Mouse (Mus musculus) small intestine, adult 2 months (tissue): ENCODE results near the gene Gm20683. TPM values are rescaled to one million over a fixed set of nuclear protein-coding genes. Genes with fewer than 3 reads are reported as not detected.

Source experiments
- H3K27ac ChIP-seq: fragments of 200-500 bp; 2 replicates; pipeline ENCODE4 v1.5.1; 2012; ENCODE audit warnings: low read depth, low read length, control low read depth, inconsistent platforms; ENCODE audit not compliant: insufficient read depth
- H3K27me3 ChIP-seq: fragments of 200-500 bp; 2 replicates; pipeline ENCODE4 v1.6.1; 2012; ENCODE audit warnings: mild to moderate bottlenecking, moderate library complexity, low read length, inconsistent platforms; ENCODE audit not compliant: control insufficient read depth, insufficient read depth
- H3K36me3 ChIP-seq: fragments of 200-500 bp; 2 replicates; pipeline ENCODE4 v1.6.1; 2012; ENCODE audit warnings: mild to moderate bottlenecking, low read length, control low read depth, inconsistent platforms; ENCODE audit not compliant: control insufficient read depth, insufficient read depth
- H3K4me1 ChIP-seq: fragments of 200-500 bp; 2 replicates; pipeline ENCODE4 v1.6.1; 2012; ENCODE audit warnings: low read length, inconsistent platforms, mixed read lengths; ENCODE audit not compliant: control insufficient read depth, insufficient read depth, insufficient read length
- H3K4me3 ChIP-seq: fragments of 200-500 bp; 2 replicates; pipeline ENCODE4 v1.5.1; 2012; ENCODE audit warnings: low read depth, mild to moderate bottlenecking, control low read depth, inconsistent platforms, low read length, moderate library complexity
- CTCF ChIP-seq: fragments of 200-500 bp; IDR thresholded peaks from 2 replicates; pipeline ENCODE4 v1.5.1; 2012; ENCODE audit warnings: low read depth, mild to moderate bottlenecking, control low read depth, inconsistent platforms, low read length, moderate library complexity, mixed read lengths; ENCODE audit not compliant: insufficient replicate concordance, insufficient read length; ENCODE audit errors: extremely low read depth
- POLR2A ChIP-seq: fragments of 200-500 bp; IDR thresholded peaks from 2 replicates; pipeline ENCODE4 v1.6.1; 2012; ENCODE audit warnings: low read depth, mild to moderate bottlenecking, control low read depth, inconsistent platforms, low read length, moderate library complexity
- WGBS: fragments of 180-500 bp; shearing (Covaris S2); methylation state at CpG from one replicate; pipeline ENCODE4 v1.1.7; 2018; 5-methylcytosine and 5-hydroxymethylcytosine counted together
- polyA plus RNA-seq: library from polyadenylated mRNA; depleted of rRNA; stranded (reverse); fragments of >200 nt; gene quantifications from 2 replicates; pipeline ENCODE4 v1.2.3, GENCODE M21; 2012

Gene Gm20683
- polyA plus RNA-seq, 1 experiment, result 55.5 TPM

DNA sequence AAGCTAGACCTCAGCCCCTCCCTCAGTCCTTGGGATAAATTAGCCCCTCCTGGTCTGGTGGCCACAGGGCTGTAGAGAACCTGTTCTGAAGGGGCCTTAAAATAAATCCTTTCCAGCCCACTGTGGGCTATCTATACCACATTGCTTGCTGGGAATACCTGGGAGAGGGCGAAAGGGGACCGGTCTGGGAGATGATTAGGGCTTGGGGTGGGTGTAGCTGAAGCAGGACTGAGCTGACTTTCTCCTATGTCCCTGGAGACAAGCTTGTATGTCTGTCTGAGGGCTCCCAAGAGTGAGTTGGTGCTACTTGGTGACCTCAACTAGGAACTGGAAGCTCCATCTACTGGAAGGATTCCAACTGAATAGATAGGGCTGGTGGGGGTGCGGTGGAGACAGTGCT lies 35.5 kb upstream of the Gm20683 start:
- H3K4me1 ChIP-seq, result peaks cover 10% of the 10 kb centered on the region
- H3K36me3 ChIP-seq, result peaks cover 8% of the 10 kb centered on the region; the same call in 1 of the 2 replicates
- no peaks in the 10 kb centered on the region for H3K27me3 ChIP-seq
- no peak overlapping the region for H3K4me3 ChIP-seq
- no peak for TF ChIP-seq POLR2A
- no peak for TF ChIP-seq CTCF
- WGBS, result 80% methylated on average over 3 of the region's 3 CpGs
- no peak overlapping the region for H3K27ac ChIP-seq

DNA sequence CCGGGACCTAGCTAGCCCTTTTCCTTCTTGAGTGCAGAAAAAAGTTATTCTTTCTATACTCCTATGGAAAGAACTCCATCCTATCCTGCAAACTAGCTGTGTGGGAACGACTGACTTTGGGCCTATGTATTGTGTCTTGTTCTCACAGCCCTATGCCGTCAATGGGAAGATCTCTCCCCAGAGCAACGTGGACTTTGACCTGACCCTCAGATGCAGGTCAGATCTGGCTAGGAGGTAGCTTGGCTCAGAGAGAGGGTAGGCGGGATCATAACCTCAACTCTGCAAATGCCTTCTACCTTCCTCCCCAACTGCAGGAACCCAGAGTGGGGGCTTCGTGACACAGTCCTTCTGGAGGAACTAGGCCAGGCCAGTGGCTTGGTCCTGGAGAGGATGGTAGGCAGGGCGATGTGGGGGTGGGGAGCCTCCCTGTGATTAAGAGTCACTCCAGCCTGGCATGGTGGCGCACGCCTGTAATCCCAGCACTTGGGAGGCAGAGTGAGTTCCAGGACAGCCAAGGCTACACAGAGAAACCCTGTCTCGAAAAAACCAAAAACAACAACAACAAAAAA lies 34.9 kb upstream of the Gm20683 start:
- H3K4me1 ChIP-seq, result peaks cover 10% of the 10 kb centered on the region
- H3K27ac ChIP-seq, result 0 out of 2 replicates have a peak overlapping the region, but pooled peaks have one; percentile 65
- TF ChIP-seq CTCF, result no peak
- TF ChIP-seq POLR2A, result no peak
- no peaks in the 10 kb centered on the region for H3K27me3 ChIP-seq
- peaks cover 8% of the 10 kb centered on the region; the same call in 1 of the 2 replicates for H3K36me3 ChIP-seq
- H3K4me3 ChIP-seq, result peak overlapping the region; percentile 78
- WGBS, result 39% methylated on average over 10 of the region's 10 CpGs

DNA sequence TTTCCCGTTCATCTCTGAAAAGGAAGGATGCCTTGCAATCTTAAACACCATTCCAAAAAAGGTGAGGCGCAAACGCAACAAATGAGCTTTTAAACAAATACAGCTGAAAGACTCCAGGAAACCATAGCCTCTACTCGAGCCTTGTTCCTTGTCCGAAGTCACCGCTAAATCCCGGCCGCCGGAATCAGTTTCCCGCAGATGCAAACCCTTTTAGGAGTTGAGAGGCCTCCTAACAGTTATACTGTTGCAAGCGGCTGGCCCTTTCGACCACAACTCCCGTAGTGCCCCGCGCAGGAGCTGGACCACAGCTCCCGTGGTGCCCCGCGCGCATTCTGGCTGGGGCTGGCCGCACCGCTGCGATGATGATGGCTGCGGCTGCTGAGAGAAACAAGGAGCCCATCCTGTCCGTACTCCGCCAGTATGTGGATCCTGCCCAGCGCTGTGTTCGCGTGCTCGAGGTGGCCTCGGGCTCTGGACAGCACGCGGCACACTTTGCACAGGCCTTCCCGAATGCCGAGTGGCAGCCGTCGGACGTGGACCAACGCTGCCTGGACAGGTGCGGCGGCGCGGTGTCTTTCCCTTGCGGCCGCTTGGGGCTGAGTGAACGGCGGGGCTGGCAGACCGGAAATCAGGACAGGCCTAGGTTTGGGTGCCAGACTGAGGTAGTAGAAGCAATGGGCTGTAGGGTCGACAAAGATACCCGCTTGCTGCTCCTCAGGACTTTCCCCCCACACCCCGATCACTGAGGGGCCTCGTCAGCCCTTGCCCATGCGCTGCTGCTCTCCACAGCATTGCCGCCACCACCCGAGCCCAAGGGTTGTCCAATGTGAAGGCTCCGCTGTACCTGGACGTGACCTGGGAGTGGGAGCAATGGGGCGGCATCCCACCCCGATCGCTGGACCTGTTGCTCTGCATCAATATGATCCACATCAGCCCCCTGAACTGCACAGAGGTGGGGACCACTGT lies 33.9 kb upstream of the Gm20683 start:
- no peaks in the 10 kb centered on the region for H3K27me3 ChIP-seq
- H3K4me1 ChIP-seq, result peaks cover 10% of the 10 kb centered on the region
- peak overlapping the region; percentile 71 for H3K27ac ChIP-seq
- WGBS, result under 1% methylated on average over 59 of the region's 59 CpGs
- peaks cover 8% of the 10 kb centered on the region; the same call in 1 of the 2 replicates for H3K36me3 ChIP-seq
- H3K4me3 ChIP-seq, result peak overlapping the region; percentile 78
- TF ChIP-seq POLR2A (peak; percentile 82; the same call in 1 of the 2 replicates), CTCF (no peak)

DNA sequence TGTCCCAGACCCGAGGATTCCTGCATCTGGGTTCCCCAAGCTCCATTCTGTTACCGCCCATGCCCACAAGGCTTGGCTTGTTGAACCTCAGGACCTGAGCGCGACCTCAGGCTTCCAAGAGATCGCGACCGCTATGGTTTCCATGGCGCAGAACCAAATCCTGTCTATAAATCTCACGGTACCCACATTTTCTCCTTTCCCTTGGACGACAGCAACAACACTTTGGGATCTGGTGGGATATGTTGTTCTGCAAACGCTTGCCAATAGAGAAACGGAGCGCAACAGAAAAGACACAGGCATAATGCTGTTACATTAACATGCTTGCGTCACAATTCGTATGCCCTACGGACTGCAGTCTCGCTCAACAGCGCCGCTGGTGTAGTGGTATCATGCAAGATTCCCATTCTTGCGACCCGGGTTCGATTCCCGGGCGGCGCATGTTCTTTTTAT lies 33.2 kb upstream of the Gm20683 start, which contains the start of gene Mettl26:
Gene Mettl26 (plus strand): TSS at position 354 of the 450 bp plus-strand sequence.
- under 1% methylated on average over 25 of the region's 25 CpGs for WGBS
- TF ChIP-seq POLR2A (no peak), CTCF (no peak)
- peak within 1 kb of the TSS; percentile 78 for H3K4me3 ChIP-seq

DNA sequence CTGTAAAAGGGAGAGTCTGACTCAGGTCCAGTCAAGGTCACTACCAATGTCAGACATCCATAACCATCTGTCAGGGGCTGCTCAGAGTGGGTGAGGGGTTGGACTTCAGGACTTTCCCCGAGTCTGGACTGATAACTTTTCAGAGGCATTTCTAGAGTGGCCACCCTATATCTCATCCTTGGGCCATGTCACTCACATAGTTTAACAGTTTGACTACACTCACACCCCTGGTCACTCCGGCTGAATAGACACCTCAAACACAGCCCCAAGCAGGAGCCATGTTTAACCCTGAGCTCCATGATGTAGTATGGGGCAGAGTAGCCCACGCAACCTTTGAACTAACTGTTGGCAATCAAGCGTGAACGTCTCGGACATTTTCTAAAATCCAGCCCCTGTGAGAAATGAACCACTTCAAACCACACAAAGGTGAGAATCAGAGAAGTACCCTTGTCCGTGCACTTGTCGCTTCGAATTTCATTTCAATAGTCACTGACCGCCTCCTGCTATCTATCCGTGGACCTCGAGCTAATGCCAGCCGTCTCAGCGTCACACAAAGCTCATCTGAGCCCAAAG lies 32.7 kb upstream of the Gm20683 start:
- no peak for TF ChIP-seq CTCF
- TF ChIP-seq POLR2A, result no peak
- no peaks in the 10 kb centered on the region for H3K27me3 ChIP-seq
- peaks cover 10% of the 10 kb centered on the region for H3K4me1 ChIP-seq
- H3K27ac ChIP-seq, result no peak overlapping the region; the same call in 1 of the 2 replicates
- peak overlapping the region; percentile 78 for H3K4me3 ChIP-seq
- 9% methylated on average over 14 of the region's 14 CpGs for WGBS
- peaks cover 7% of the 10 kb centered on the region; the same call in 1 of the 2 replicates for H3K36me3 ChIP-seq

More for the DNA sequence above, 33.2 kb upstream of the Gm20683 start, which contains the start of gene Mettl26:
- Histone ChIP-seq H3K36me3 (peaks cover 8% of the 10 kb centered on the region; the same call in 1 of the 2 replicates), H3K4me1 (peaks cover 10% of the 10 kb centered on the region), H3K27ac (peak within 1 kb of the TSS; percentile 71), H3K27me3 (no peaks in the 10 kb centered on the region)

DNA sequence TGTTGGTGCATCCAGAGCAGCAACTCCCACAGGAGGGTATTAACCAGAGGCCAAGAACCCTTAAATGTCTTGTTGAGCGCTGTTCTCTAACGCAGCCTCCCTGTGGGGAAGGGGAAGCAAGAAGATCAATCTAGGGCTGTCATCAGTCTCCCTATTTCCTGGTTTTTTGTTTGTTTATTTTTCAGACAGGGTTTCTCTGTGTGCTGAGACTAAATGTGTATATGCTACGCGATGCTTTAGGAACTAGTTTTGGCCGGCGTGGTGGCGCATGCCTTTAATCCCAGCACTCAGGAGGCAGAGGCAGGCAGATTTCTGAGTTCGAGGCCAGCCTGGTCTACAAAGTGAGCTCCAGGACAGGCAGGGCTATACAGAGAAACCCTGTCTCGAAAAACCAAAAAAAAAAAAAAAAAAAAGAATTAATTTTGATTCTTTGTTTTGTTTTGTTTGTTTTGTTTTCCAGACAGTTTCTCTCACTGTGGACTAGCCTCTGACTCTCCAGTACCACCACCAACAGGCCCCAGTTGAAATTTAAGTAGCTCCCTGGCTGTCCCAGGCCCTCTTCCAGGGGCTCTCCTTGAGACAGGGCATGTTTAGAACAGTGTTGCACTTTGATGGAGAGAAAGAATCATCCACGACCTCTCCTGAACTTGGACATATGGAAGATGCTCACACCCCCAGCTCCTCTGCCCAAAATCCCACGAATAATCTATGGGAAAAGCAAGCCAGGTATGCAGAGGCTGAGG lies 32.0 kb upstream of the Gm20683 start:
- Histone ChIP-seq H3K4me1 (peaks cover 13% of the 10 kb centered on the region), H3K4me3 (no peak overlapping the region), H3K27me3 (no peaks in the 10 kb centered on the region), H3K36me3 (peaks cover 6% of the 10 kb centered on the region; the same call in 1 of the 2 replicates), H3K27ac (no peak overlapping the region)
- TF ChIP-seq POLR2A, result no peak
- no peak for TF ChIP-seq CTCF
- 82% methylated on average over 11 of the region's 11 CpGs for WGBS
